Mouse (Mus musculus): Measurements from ENCODE around the gene Kcnmb3. TPM values are rescaled to one million over a fixed set of nuclear protein-coding genes. Genes with fewer than 3 reads are reported as not detected.

Kcnmb3 gene
- polyA plus RNA-seq (2015; fragmentation: Nextera tagmentation; extraction: Ambion mirVana): 0.26 TPM in 1 of 2 replicates, not detected in the other

GRCm38 (mm10) chr3:32492097-32493090 is at the start of gene Kcnmb3:
TSS of gene Kcnmb3 (minus strand) at chr3:32492231.
- H3K36me3 ChIP-seq: no peaks in the 10 kb centered on the region
- no peak within 1 kb of the TSS for H3K4me2 ChIP-seq
- H3K9me3 ChIP-seq: no peaks in the 10 kb centered on the region
- no peak within 1 kb of the TSS for H3K9ac ChIP-seq
- H3K27ac ChIP-seq: no peak within 1 kb of the TSS
- ATAC-seq (ENCODE audit: low FRiP score): no peak
- WGBS: 86% methylated on average over 11 of the region's 11 CpGs
- no peaks in the 10 kb centered on the region for H3K27me3 ChIP-seq
- H3K4me3 ChIP-seq: no peak within 1 kb of the TSS
- 0 out of 2 replicates have a peak, but pooled peaks cover 6% of the 10 kb centered on the region for H3K4me1 ChIP-seq (replicated peaks)

GRCm38 (mm10) chr3:32538091-32538490 is 46.1 kb upstream of the Kcnmb3 start:
- 98% methylated on average over 5 of the region's 5 CpGs for WGBS
- no peaks in the 10 kb centered on the region for H3K9me3 ChIP-seq
- H3K27me3 ChIP-seq: no peaks in the 10 kb centered on the region
- H3K4me1 ChIP-seq (replicated peaks): no peaks in the 10 kb centered on the region
- no peak overlapping the region for H3K27ac ChIP-seq
- no peak overlapping the region for H3K9ac ChIP-seq
- ATAC-seq (ENCODE audit: low FRiP score): no peak
- no peak overlapping the region for H3K4me2 ChIP-seq
- no peak overlapping the region for H3K4me3 ChIP-seq
- H3K36me3 ChIP-seq: peaks cover 58% of the 10 kb centered on the region

GRCm38 (mm10) chr3:32537556-32537955 is 45.5 kb upstream of the Kcnmb3 start:
- H3K27me3 ChIP-seq: no peaks in the 10 kb centered on the region
- no peaks in the 10 kb centered on the region for H3K4me1 ChIP-seq (replicated peaks)
- ATAC-seq (ENCODE audit: low FRiP score): peak; percentile 28; the same call in 1 of the 2 replicates
- no peak overlapping the region for H3K4me3 ChIP-seq
- peaks cover 59% of the 10 kb centered on the region for H3K36me3 ChIP-seq
- H3K9ac ChIP-seq: no peak overlapping the region
- H3K9me3 ChIP-seq: no peaks in the 10 kb centered on the region
- WGBS: 36% methylated on average over 1 of the region's 1 CpGs
- no peak overlapping the region for H3K4me2 ChIP-seq
- no peak overlapping the region for H3K27ac ChIP-seq

GRCm38 (mm10) chr3:32535692-32536091 is 43.7 kb upstream of the Kcnmb3 start:
- Histone ChIP-seq H3K36me3 (peaks cover 53% of the 10 kb centered on the region), H3K9me3 (no peaks in the 10 kb centered on the region), H3K27me3 (no peaks in the 10 kb centered on the region), H3K4me3 (no peak overlapping the region), H3K27ac (no peak overlapping the region), H3K4me2 (no peak overlapping the region), H3K4me1 (replicated peaks) (peaks cover 5% of the 10 kb centered on the region), H3K9ac (no peak overlapping the region)
- WGBS: 72% methylated on average over 1 of the region's 1 CpGs
- no peak for ATAC-seq (ENCODE audit: low FRiP score)

- WGBS: 14% methylated on average over 5 of the region's 5 CpGs
- ATAC-seq (ENCODE audit: low FRiP score): no peak
- Histone ChIP-seq H3K4me2 (peak overlapping the region; percentile 57), H3K36me3 (peaks cover 32% of the 10 kb centered on the region), H3K4me1 (replicated peaks) (peaks cover 12% of the 10 kb centered on the region), H3K9ac (peak overlapping the region; percentile 88), H3K27me3 (no peaks in the 10 kb centered on the region), H3K9me3 (no peaks in the 10 kb centered on the region), H3K4me3 (peak overlapping the region; percentile 71), H3K27ac (no peak overlapping the region)
These were observed 38.0 kb upstream of the Kcnmb3 start for GRCm38 (mm10) chr3:32530041-32530440.

GRCm38 (mm10) chr3:32529303-32529898 is 37.4 kb upstream of the Kcnmb3 start, which contains the start of gene Mfn1:
TSS of gene Mfn1 (plus strand) at chr3:32529465.
- Histone ChIP-seq H3K4me3 (peak within 1 kb of the TSS; percentile 71), H3K9me3 (no peaks in the 10 kb centered on the region), H3K4me2 (peak within 1 kb of the TSS; percentile 57), H3K9ac (peak within 1 kb of the TSS; percentile 88), H3K27me3 (no peaks in the 10 kb centered on the region), H3K4me1 (replicated peaks) (peaks cover 12% of the 10 kb centered on the region), H3K36me3 (peaks cover 25% of the 10 kb centered on the region), H3K27ac (peak within 1 kb of the TSS; percentile 82)
- peak; percentile 100 for ATAC-seq (ENCODE audit: low FRiP score)
- under 1% methylated on average over 47 of the region's 47 CpGs for WGBS

- no peak overlapping the region for H3K4me2 ChIP-seq
- peaks cover 32% of the 10 kb centered on the region for H3K36me3 ChIP-seq
- H3K9me3 ChIP-seq: no peaks in the 10 kb centered on the region
- WGBS: 97% methylated on average over 4 of the region's 4 CpGs
- no peak for ATAC-seq (ENCODE audit: low FRiP score)
- H3K27ac ChIP-seq: no peak overlapping the region
- H3K4me3 ChIP-seq: no peak overlapping the region
- H3K27me3 ChIP-seq: no peaks in the 10 kb centered on the region
- no peak overlapping the region for H3K9ac ChIP-seq
- H3K4me1 ChIP-seq (replicated peaks): peaks cover 12% of the 10 kb centered on the region
These were observed 35.1 kb upstream of the Kcnmb3 start for GRCm38 (mm10) chr3:32527181-32527580.

GRCm38 (mm10) chr3:32513528-32513927 is 21.5 kb upstream of the Kcnmb3 start:
- no peak overlapping the region for H3K27ac ChIP-seq
- H3K27me3 ChIP-seq: no peaks in the 10 kb centered on the region
- H3K4me1 ChIP-seq (replicated peaks): peaks cover 30% of the 10 kb centered on the region
- no peak overlapping the region for H3K4me3 ChIP-seq
- ATAC-seq (ENCODE audit: low FRiP score): no peak
- no peak overlapping the region for H3K9ac ChIP-seq
- no peak overlapping the region for H3K4me2 ChIP-seq
- H3K9me3 ChIP-seq: no peaks in the 10 kb centered on the region
- H3K36me3 ChIP-seq: peaks cover 32% of the 10 kb centered on the region

GRCm38 (mm10) chr3:32512686-32513284 is 20.8 kb upstream of the Kcnmb3 start:
- H3K27ac ChIP-seq: no peak overlapping the region
- no peak for ATAC-seq (ENCODE audit: low FRiP score)
- no peak overlapping the region for H3K9ac ChIP-seq
- peaks cover 28% of the 10 kb centered on the region for H3K36me3 ChIP-seq
- no peak overlapping the region for H3K4me3 ChIP-seq
- WGBS: 91% methylated on average over 7 of the region's 7 CpGs
- H3K27me3 ChIP-seq: no peaks in the 10 kb centered on the region
- peaks cover 30% of the 10 kb centered on the region for H3K4me1 ChIP-seq (replicated peaks)
- no peaks in the 10 kb centered on the region for H3K9me3 ChIP-seq
- no peak overlapping the region for H3K4me2 ChIP-seq

GRCm38 (mm10) chr3:32511191-32511550 is 19.1 kb upstream of the Kcnmb3 start:
- Histone ChIP-seq H3K27ac (0 out of 2 replicates have a peak overlapping the region, but pooled peaks have one; percentile 85), H3K27me3 (no peaks in the 10 kb centered on the region), H3K4me3 (peak overlapping the region; percentile 94), H3K4me2 (peak overlapping the region; percentile 78), H3K4me1 (replicated peaks) (peaks cover 30% of the 10 kb centered on the region), H3K36me3 (peaks cover 14% of the 10 kb centered on the region), H3K9me3 (no peaks in the 10 kb centered on the region), H3K9ac (peak overlapping the region; percentile 94)
- no peak for ATAC-seq (ENCODE audit: low FRiP score)
- WGBS: 4% methylated on average over 13 of the region's 13 CpGs

- peaks cover 30% of the 10 kb centered on the region for H3K4me1 ChIP-seq (replicated peaks)
- 1% methylated on average over 61 of the region's 69 CpGs for WGBS
- ATAC-seq (ENCODE audit: low FRiP score): peak; percentile 92
These were observed 18.6 kb upstream of the Kcnmb3 start for GRCm38 (mm10) chr3:32510375-32511190.

More at GRCm38 (mm10) chr3:32510375-32511190, 18.6 kb upstream of the Kcnmb3 start:
- Histone ChIP-seq H3K4me2 (peak overlapping the region; percentile 78), H3K9ac (peak overlapping the region; percentile 94), H3K36me3 (peaks cover 9% of the 10 kb centered on the region), H3K4me3 (peak overlapping the region; percentile 94), H3K9me3 (no peaks in the 10 kb centered on the region), H3K27ac (peak overlapping the region; percentile 85), H3K27me3 (no peaks in the 10 kb centered on the region)
